Mouse (Mus musculus): ENCODE measurements around the gene Frmd6. TPM values are rescaled to one million over a fixed set of nuclear protein-coding genes. Genes with fewer than 3 reads are reported as not detected.

Frmd6 gene
- polyA plus RNA-seq, 1 experiment, result 8.1 TPM

DNA sequence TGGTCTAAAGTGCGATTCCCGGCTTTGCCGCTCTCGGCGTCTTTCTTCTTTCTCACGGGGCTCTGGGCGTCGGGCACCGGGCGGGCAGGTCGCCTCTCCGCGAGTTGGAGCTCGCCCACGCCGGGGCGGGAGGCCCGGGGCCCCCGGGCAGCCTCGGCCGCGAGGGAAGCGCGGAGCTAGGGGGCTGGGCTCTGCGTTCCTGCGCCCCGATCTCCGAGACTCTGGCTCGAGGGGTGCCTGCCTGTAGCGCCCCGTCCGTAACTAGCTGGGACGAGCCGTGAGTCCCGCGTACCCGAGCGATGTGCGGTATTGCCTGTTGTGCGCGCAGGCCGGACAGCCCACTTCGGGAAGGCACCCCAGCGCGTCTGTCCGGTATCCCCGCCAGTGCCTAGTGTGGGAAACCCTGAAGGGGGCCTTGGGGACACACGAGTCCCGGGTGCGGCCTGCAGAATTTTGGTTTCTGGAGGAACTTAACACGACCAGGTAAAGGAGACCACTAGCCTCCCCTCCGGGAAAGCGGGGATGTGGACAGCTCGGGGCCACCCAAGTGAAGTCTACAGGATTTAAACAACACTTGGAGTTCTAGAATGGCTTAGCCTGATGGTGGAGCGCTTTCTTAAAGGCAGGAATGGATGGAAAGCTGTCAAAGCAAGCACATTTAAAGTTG, 470 bp downstream of the Frmd6 start:
- TF ChIP-seq POLR2A (IDR thresholded peaks at IDR 0.05; ENCODE audit: borderline replicate concordance, low read depth, low read length), result no peak
- H3K4me1 ChIP-seq (ENCODE audit: control insufficient read depth, insufficient read depth, low read length), result peaks cover 4% of the 10 kb centered on the region
- peak overlapping the region; percentile 88 for H3K4me3 ChIP-seq (ENCODE audit: insufficient read depth, low read length)
- peak overlapping the region; percentile 30; the same call in 1 of the 2 replicates for H3K27ac ChIP-seq (ENCODE audit: insufficient read depth, low read depth, low read length)

DNA sequence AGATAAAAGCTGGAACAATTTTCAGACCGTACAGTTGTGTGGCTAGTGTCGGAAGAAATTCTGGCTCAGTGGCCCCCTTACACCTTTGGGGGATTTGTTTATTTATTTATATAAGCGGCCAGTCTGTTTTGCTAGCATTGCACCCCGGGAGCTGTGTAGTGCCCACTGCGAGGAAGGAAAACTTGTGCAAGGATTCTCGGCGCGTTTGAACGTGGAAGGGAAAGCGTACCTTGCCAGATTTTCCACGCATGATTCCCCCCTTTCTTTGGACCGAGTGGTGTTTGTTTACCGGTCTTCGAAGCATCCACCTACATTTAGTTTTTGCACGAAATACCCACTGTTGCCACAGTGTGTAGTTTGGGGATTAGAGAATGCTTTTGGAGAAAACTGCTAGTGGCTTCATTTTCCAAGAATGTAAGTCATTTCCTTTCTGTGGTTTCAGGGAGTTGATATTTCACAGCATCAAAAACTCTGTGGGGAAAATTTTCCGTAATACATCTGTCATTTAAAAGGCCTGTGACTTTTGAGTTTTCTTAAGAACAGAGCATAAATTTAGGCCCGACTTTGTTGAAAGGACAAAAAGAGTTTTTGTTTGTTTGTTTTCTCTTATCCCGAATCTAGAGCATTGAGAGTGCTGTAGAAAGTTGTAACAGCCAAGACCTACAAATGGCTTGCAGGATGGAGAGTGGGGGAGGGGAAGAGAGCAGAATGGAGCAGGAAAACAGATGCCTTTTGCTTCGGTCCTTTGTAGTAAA, 1.2 kb downstream of the Frmd6 start:
- Histone ChIP-seq H3K27ac (ENCODE audit: insufficient read depth, low read depth, low read length) (no peak overlapping the region), H3K4me1 (ENCODE audit: control insufficient read depth, insufficient read depth, low read length) (peaks cover 10% of the 10 kb centered on the region), H3K4me3 (ENCODE audit: insufficient read depth, low read length) (peak overlapping the region; percentile 88)
- TF ChIP-seq CTCF (IDR thresholded peaks at IDR 0.05; ENCODE audit: low read depth, low read length) (no peak), POLR2A (IDR thresholded peaks at IDR 0.05; ENCODE audit: borderline replicate concordance, low read depth, low read length) (no peak)

DNA sequence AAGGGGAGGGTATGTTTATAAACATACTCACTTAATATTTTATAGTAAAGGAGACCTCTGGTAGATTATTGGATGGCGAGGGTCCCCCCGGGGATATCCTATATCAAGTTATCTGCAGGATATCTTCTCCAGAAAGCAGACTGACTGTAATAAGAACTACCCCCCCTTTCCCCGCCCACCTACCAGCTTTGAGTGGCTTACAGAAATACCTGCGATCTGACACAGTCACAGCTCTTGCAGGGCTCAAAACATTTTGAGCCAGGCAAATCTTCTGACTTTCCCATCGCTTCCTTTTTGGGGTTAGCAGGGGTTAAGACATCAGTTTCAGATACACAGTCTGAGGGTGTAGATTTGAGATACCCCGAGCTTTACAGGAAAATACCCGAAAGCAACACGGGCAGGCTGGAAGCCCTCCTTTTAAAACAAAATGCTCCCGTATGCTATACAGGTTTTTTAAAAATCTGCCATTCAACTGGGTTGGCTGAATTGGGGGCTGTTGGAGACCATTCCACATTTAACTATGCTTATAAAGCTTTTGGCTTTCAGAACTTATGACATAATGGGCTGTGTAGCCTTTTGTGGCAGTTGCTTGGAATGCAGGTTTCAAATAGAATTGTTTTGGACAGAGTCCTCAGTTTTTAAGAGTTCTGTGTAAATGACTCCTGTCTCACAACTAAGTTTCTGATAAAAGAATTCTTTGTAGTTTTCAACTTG, 2.0 kb downstream of the Frmd6 start:
- TF ChIP-seq CTCF (IDR thresholded peaks at IDR 0.05; ENCODE audit: low read depth, low read length) (no peak), POLR2A (IDR thresholded peaks at IDR 0.05; ENCODE audit: borderline replicate concordance, low read depth, low read length) (no peak)
- H3K4me1 ChIP-seq (ENCODE audit: control insufficient read depth, insufficient read depth, low read length), result peaks cover 15% of the 10 kb centered on the region
- H3K4me3 ChIP-seq (ENCODE audit: insufficient read depth, low read length), result no peak overlapping the region

DNA sequence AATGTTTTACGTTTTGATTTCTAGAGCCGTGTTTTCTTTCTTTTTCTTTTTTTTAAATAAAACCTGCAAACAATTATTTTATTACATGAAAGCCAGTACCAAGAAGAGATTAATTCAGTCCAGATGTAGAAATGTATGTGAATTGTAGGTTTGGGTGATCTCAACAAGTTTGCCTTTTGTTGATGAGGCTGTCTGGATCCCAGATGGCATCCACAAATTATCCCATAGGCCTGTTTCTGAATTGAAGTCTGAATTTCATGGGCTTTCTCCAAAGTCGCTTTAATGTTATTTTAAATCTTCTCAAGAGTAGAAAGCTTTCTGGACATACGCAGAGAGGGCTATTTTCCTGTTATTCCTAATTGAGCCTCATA, 2.6 kb downstream of the Frmd6 start:
- TF ChIP-seq CTCF (IDR thresholded peaks at IDR 0.05; ENCODE audit: low read depth, low read length) (no peak), POLR2A (IDR thresholded peaks at IDR 0.05; ENCODE audit: borderline replicate concordance, low read depth, low read length) (no peak)
- Histone ChIP-seq H3K27ac (ENCODE audit: insufficient read depth, low read depth, low read length) (no peak overlapping the region), H3K4me3 (ENCODE audit: insufficient read depth, low read length) (no peak overlapping the region), H3K4me1 (ENCODE audit: control insufficient read depth, insufficient read depth, low read length) (peaks cover 16% of the 10 kb centered on the region)

More for the DNA sequence above, 2.0 kb downstream of the Frmd6 start:
- H3K27ac ChIP-seq (ENCODE audit: insufficient read depth, low read depth, low read length), result no peak overlapping the region

DNA sequence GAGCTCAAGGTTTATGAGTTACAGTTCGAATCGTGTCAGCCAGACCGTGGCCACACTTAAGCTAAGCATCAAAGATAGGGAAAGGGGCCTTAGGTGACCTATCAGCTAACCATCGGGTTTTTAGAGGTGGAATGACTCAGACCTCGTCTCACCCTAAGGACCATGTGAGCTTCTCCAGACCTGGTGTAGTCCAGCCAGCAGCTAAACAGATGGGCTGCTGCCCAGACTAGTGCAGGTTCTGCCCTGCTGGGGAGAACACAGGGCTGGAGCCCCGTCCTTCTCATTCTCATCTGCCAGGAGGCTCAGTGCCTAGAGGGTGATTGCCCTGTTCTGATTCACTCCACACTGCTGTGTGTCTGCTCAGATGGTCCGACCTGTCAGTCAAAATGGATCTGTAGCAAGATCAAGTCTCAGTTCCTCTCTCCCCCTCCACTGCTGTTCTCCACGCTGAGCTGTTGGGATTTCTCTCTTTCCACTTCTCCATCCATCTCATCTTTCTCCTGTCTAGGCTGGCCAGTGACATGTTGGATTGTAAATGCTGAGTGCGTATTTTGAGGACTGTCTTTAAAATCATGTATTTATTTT, 5.8 kb downstream of the Frmd6 start:
- peaks cover 14% of the 10 kb centered on the region for H3K4me1 ChIP-seq (ENCODE audit: control insufficient read depth, insufficient read depth, low read length)
- TF ChIP-seq CTCF (IDR thresholded peaks at IDR 0.05; ENCODE audit: low read depth, low read length), result no peak
- TF ChIP-seq POLR2A (IDR thresholded peaks at IDR 0.05; ENCODE audit: borderline replicate concordance, low read depth, low read length), result no peak
- H3K27ac ChIP-seq (ENCODE audit: insufficient read depth, low read depth, low read length), result no peak overlapping the region

DNA sequence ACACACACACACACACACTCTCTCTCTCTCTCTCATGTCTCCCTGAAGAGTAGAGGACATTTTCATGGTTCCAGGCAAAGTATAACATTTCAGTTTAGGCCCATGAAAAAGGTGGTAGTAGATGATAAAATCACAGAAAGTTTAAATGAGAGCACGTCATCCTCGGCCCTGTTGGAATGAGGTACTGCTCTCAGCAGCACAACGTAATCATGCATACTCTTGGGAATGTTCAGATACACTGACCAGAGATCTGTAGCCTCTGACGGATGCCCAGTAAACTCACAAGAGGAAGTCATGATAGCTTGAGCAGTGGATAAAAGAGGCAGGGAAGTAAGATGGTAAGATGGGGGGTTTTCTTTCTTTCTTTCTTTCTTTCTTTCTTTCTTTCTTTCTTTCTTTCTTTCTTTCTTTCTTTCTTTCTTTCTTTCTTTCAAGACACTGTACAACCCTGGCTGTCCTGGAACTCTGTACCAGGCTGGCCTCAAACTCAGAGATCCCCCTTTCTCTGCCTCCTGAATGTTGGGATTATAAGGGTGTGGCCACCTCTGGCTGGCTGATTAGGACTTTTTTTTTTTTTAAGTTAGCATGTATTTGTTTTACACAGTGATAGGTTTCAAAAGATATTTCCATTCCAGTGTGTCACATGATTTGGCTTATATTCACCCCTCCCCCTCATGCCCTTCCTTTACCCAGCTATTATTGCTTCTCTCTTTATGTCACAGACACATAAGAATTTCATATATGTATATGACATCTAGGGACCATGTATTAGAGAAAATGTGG, 7.1 kb downstream of the Frmd6 start:
- Histone ChIP-seq H3K4me1 (ENCODE audit: control insufficient read depth, insufficient read depth, low read length) (peaks cover 12% of the 10 kb centered on the region), H3K27ac (ENCODE audit: insufficient read depth, low read depth, low read length) (no peak overlapping the region), H3K4me3 (ENCODE audit: insufficient read depth, low read length) (no peak overlapping the region)
- TF ChIP-seq POLR2A (IDR thresholded peaks at IDR 0.05; ENCODE audit: borderline replicate concordance, low read depth, low read length) (no peak), CTCF (IDR thresholded peaks at IDR 0.05; ENCODE audit: low read depth, low read length) (no peak)

More for the DNA sequence above, 5.8 kb downstream of the Frmd6 start:
- H3K4me3 ChIP-seq (ENCODE audit: insufficient read depth, low read length), result no peak overlapping the region

DNA sequence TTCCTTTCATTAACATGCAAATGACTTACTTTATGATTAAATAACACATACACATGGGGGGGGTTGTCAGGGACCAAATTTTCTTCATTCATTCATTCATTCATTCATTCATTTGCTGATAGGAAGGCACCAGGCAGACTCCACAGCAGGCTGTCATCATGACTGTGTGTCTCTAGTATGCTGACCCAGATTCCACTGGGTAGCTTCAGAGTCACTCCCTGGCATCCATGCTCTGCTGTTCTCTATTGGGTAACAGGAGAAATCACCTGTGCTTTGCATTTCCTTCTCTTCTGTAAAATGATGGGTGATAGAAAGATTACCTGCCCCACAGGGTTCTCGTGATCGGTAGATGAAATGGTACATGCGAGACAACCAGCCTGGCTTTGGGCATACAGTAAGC, 7.7 kb downstream of the Frmd6 start:
- H3K4me1 ChIP-seq (ENCODE audit: control insufficient read depth, insufficient read depth, low read length), result peaks cover 12% of the 10 kb centered on the region
- TF ChIP-seq CTCF (IDR thresholded peaks at IDR 0.05; ENCODE audit: low read depth, low read length) (no peak), POLR2A (IDR thresholded peaks at IDR 0.05; ENCODE audit: borderline replicate concordance, low read depth, low read length) (no peak)
- no peak overlapping the region for H3K4me3 ChIP-seq (ENCODE audit: insufficient read depth, low read length)
- H3K27ac ChIP-seq (ENCODE audit: insufficient read depth, low read depth, low read length), result no peak overlapping the region

DNA sequence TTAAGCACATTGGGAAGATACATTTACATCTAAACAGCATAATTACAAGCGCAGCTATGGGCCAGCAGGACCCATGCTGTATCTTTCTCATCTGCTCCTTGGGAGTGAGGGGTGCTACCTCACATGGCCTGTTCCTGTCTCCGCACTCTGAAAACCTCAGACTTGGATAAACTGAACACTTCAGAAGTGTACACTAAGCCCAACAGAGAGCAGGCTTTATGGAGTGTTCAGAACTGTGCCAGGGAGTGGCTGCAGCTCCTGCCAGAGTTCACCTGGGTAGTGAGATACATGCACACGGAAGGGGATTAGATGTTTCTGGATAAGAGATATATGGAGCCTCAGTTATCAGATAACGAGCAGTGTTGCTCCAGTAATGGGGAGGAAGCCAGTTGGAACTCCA, 8.7 kb downstream of the Frmd6 start:
- TF ChIP-seq POLR2A (IDR thresholded peaks at IDR 0.05; ENCODE audit: borderline replicate concordance, low read depth, low read length) (no peak), CTCF (IDR thresholded peaks at IDR 0.05; ENCODE audit: low read depth, low read length) (no peak)
- Histone ChIP-seq H3K4me1 (ENCODE audit: control insufficient read depth, insufficient read depth, low read length) (peaks cover 12% of the 10 kb centered on the region), H3K4me3 (ENCODE audit: insufficient read depth, low read length) (no peak overlapping the region), H3K27ac (ENCODE audit: insufficient read depth, low read depth, low read length) (no peak overlapping the region)

DNA sequence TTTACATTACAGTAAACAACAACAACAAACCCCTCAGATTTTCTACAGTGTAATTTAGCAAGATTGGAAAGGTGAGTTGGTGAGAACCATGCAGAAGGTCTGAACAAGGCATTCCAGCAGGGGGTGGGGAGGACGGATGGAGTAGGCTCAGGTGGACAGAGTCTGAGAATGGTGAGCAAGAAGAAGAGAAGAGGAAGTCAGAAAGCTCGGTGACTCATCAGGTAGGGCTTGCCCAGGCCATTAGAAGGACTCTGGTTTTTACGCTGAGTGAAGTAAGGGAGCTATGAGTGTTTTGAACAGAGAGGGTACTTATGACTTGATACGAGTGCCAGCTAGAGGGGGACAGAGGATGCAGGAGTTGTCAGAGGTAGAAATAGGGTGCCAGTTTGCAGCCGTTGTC, 9.7 kb downstream of the Frmd6 start:
- Histone ChIP-seq H3K27ac (ENCODE audit: insufficient read depth, low read depth, low read length) (no peak overlapping the region), H3K4me3 (ENCODE audit: insufficient read depth, low read length) (no peak overlapping the region), H3K4me1 (ENCODE audit: control insufficient read depth, insufficient read depth, low read length) (peaks cover 12% of the 10 kb centered on the region)
- no peak for TF ChIP-seq POLR2A (IDR thresholded peaks at IDR 0.05; ENCODE audit: borderline replicate concordance, low read depth, low read length)
- TF ChIP-seq CTCF (IDR thresholded peaks at IDR 0.05; ENCODE audit: low read depth, low read length), result no peak

Data from bone marrow macrophage, adult 2 months (primary cell).